Mouse (Mus musculus): ENCODE measurements around the gene H2-M11. TPM values are rescaled to one million over a fixed set of nuclear protein-coding genes. Genes with fewer than 3 reads are reported as not detected.

Gene H2-M11
- total RNA-seq (2023), result not detected in 4 replicates

GRCm38 (mm10) chr17:36546775-36547174, at the start of gene H2-M11:
Gene H2-M11 (plus strand): TSS chr17:36547075.

Other genes starting within 250 kb of the H2-M11 start
- gene H2-M10.1, start 220.9 kb upstream of the H2-M11 start, total RNA-seq (2023), result not detected in 4 replicates
- gene H2-M10.3, start 178.7 kb upstream of the H2-M11 start, total RNA-seq (2023), result not detected in 4 replicates
- not detected in 4 replicates for gene H2-M10.4, start 84.7 kb upstream of the H2-M11 start, total RNA-seq (2023)
- not detected in 4 replicates for gene H2-M9, start 95.6 kb downstream of the H2-M11 start, total RNA-seq (2023)
- not detected in 4 replicates for gene H2-M1, start 125.1 kb downstream of the H2-M11 start, total RNA-seq (2023)
- gene H2-M10.5, start 225.8 kb downstream of the H2-M11 start, total RNA-seq (2023), result not detected in 4 replicates